Mouse (Mus musculus) retina, adult 2 months (tissue): Measurements from ENCODE around the gene Podn.

Experiments used
- DNase-seq: peaks from one replicate; pipeline ENCODE4 v3.0.0-alpha.2; 2012; ENCODE audit warnings: low read depth, low spot score

Gene Podn

GRCm38 (mm10) chr4:107967966-107968682 is 128.1 kb downstream of the Podn start, which contains the start of gene Slc1a7:
Gene Slc1a7 (plus strand): TSS chr4:107968332.
- DNase-seq: peak; percentile 87

GRCm38 (mm10) chr4:107966416-107967109 is 129.7 kb downstream of the Podn start:
- DNase-seq: no peak
